Mouse (Mus musculus) naive thymus-derived CD4-positive, alpha-beta T cell, adult 2 months (primary cell): ENCODE measurements around the gene Gm3573.
"Not testable (repeated sequence)": the region's sequence is repeated elsewhere in the genome, so short reads cannot be mapped to it uniquely, and the experiment has no call there.

Source experiments
- DNase-seq: peaks from one replicate; pipeline ENCODE4 v3.0.0-alpha.2; 2011; ENCODE audit warnings: low read depth

Gene Gm3573

GRCm38 (mm10) chr14:42190691-42191090, at the start of gene Gm3573:
Gene Gm3573 (minus strand): TSS chr14:42190791.
- not testable (repeated sequence) for DNase-seq

- DNase-seq: not testable (repeated sequence)
Measured at GRCm38 (mm10) chr14:42216766-42217537, 26.4 kb upstream of the Gm3573 start.

- DNase-seq: not testable (repeated sequence)
Measured at GRCm38 (mm10) chr14:42183936-42184335, 6.7 kb downstream of the Gm3573 start.

GRCm38 (mm10) chr14:42162522-42162921, 28.1 kb downstream of the Gm3573 start, which contains the start of gene Gm17027:
Gene Gm17027 (minus strand): TSS chr14:42162622.
- DNase-seq: not testable (repeated sequence)
